Mouse (Mus musculus) stomach, postnatal 0 days (tissue): Measurements from ENCODE around the gene Apba2.

Source experiments
- CTCF ChIP-seq: IDR thresholded peaks from 2 replicates; pipeline ENCODE4 v1.5.1; 2016; ENCODE audit warnings: antibody characterized with exemption, low read depth, mild to moderate bottlenecking, moderate library complexity
- EP300 ChIP-seq: optimal IDR thresholded peaks from 2 replicates; pipeline ENCODE3; 2016; ENCODE audit warnings: antibody characterized with exemption

GRCm38 (mm10) chr7:64741333-64742307, 240.1 kb downstream of the Apba2 start:
- TF ChIP-seq EP300 = no peak
- peak; percentile 97 for TF ChIP-seq CTCF
